Mouse (Mus musculus): ENCODE measurements around the gene Svop.

The Svop gene

DNA sequence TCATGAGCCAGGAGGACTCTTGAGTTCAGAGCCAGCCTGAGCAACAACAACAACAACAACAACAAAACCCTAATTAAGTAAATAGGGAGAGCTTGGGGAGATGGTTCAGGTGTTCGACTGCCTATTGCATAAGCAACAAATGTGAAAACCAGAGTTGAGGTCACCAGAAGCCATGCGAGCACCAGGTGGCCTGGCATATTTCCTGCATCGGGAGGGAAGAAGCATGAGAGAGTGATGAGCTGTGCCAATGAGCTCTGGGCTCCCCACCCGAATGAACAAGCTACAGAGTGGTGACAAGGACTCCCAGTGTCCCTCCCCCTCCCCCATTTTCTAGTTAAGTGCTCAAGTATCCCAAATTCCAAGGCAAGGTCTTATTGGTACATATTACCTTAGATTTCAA is 10.5 kb upstream of the Svop start:
- no peak for DNase-seq

DNA sequence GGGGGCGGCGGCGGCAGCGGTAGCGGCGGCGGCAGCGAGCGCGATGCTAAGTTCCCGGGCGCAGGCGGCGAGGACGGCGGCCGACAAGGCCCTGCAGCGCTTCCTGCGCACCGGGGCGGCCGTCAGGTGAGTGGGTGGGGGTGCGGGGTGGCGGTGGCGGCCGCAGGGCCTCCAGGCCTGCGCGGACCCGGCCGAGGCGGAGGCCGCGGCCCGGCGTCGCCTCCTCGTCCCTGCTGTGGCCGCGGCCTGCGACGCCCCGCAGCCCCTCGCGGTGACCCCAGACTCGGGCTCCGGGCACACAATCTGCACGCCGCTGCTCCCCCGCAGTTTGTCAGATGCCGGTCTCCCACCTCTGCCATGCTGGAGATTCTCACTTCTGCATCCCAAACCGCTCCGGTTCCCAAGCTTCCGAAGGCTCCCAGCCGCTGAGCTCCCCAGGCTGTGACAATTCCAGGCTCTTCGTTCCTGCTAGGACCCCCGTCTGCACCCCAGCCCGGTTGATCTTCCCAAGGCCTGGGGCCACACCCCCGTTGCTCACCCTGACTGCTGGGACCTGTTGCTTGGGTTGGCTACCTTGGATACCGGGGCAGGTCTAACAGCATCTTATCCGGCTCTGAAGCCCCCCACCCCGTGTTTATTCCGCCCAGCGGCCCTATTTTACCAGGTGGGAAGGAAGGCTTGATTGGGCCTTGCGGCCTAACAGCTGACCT is 9.2 kb upstream of the Svop start:
- DNase-seq = no peak

DNA sequence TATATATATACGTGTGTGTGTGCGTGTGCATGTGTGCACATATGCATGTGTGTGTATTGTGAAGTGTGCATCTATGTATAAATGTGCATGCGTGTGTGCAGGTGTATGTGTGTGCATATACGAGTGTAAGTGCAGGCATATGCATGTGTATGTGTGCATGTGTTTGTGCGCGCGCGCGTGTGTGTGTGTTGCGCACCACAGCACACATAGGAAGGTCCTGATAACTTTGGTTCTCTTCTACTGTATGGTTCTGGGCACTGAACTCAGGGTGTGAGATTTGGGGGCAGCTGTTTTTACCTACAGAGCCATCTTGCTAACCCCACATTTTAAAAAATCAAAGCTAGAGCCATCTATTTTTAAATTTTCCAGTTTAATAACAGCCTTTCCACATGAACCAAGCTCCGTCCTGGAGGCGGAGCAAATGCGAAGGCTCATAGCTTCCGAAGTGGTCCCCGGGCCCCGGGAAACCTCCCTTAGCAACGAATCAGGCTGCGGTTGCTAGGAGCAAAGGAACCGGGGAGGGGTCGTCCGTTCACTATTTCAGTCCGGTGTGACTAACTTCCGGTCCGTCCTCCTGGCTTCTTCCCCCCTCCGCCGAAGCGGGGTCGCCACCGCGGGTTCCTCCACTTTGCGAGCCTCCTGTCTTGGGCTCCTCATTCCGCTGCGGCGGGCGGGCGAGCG is 8.5 kb upstream of the Svop start:
- DNase-seq = peak; percentile 94

DNA sequence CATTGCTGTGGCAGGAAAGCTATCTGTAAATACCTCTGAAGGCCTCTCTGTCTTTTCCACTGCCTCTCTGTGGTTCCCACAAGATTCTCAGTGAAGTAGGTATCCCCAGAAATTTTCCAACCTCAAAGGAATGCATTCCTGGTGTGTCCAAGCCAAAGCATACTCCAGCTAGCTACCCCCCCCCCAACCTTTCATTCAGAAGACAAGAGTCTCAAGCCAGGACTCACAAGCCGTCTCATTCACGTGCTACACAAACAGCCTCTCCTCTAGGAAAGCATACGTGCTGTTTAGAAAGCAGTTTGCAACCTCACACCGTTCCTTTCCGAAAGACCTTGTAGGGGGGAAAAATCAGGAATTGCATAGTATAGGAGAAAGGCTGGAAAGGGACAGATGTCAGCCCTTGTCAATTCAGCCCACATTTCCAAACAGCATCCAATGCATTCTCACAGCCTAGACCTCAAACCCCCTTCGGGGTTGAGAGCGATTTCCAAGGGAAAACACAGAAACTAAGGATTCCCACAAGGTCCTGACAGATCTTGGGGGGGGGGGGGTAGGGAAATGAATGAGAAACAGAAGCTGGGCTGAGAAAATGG is 853 bp downstream of the Svop start:
- DNase-seq = no peak

DNA sequence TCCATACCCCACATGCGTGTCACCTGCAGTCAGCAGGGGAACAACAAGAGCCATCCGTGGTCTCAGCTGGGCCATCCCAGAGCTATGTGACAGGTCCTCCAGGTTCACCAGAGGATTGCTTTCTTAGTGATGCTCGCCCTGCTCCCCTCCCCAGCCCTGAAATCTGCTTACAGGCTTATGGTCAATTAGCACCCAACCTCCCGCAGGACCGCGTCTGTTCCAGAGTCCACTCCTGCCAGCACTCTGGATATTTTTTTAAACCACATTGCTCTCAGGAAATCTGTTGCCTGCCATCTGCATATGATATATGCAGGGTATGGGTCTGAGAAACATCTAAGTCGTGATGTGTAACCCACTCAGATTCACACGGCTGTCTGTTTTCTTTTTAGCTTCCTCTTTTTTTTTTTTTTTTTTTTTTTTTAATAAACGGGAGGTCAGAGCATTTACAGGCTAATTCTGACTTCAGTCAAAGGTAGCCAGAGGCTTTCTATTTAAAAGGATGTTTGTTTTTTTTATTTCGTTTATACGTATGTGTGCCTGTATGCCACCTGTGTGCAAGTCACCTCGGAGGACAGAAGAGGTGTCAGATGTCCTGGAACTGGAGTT is 3.4 kb downstream of the Svop start:
- DNase-seq = no peak

DNA sequence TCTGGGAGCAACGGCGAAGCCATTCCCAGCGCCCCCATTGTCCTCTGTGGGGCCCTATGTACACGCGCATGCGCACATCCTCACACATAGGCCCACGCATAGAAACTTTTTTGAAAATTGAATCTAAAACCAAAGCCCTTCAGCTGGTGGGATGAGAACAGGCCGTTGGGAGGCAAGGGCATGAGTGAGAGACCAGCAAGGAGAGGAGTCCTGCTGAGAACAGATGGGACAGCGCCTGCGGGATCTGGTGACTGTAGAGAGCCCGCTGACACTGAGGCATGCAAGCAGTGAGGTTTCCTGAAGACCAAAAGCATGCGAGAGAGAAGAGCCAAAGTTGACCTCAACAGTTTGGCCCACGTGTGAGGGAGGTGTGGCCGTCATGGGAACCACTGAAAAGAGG is 5.9 kb downstream of the Svop start:
- DNase-seq = no peak

DNA sequence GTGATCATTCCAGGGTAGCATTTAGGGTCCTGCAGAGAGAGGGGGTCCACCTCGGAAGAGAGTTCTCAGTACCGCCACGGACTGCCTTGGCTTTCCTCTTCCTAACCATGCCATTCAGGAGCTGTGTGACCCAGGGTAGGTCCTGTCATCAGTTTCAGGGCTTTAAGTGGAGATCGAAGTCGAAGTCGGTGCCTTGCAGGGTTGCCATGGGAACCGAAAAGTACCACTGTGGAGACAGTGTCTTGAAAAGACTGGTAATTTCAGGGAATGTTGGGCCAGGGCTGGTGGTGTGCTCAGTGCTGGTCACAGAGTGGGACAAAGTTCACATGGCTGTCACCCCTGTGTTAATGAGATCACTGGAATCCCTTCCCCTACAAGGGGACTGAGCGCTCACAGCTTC is 14.4 kb downstream of the Svop start:
- no peak for DNase-seq

DNA sequence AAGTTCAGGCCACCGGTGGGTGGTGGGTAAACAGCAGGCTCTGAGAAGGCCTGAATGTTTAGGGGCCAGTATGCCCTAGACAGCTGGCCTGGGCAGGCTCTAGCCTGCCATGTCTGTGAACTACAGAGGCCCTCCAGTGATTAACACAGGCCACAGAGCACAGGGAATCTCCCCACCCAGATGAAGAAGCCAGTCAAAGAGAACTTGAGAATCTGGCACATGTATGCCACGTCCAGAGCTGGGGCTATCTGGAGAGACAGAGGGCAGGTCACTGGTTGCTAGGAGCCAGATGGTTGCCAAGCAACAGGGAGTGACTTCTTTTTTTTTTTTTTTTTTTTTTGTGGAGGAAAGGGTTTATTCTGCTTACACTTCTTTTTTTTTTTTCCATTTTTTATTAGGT is 19.1 kb downstream of the Svop start:
- DNase-seq = no peak

DNA sequence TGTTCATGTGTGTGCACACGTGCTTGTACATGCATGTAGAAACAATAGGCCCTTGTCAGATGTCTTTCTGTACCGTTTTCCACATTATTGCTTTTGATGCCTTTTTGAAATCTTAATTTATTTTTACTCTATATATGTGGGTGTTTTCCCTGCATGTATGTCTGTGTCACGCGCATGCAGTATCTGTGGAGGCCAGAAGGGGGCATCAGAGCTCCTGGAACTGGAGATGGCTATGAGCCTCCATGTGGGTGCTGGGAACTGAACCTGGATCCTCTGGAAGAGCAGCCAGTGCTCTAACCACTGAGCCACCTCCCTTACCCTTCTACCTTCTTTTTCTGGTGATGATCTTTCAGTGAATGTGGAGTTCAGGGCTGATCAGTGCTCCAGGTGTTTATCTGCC is 20.5 kb downstream of the Svop start:
- no peak for DNase-seq

DNA sequence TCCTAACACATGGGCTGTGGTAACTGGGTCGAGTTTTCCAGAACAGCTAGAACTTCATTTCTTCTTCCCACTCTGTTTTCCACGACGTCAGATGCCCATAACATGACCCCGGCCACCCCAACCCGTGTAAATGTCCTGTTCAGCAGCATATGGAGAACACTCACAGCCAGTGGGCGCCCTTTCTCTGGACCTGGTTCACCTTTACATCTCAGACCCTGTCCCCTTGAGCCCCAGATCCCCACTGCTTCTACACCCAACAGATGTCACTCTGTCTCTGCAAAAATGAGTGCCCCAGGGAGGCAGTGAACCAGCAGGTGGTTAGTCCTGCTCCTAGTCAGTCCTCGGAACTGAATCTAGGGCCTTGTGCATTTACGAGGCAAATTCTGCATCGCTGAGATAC is 23.4 kb downstream of the Svop start:
- no peak for DNase-seq

DNA sequence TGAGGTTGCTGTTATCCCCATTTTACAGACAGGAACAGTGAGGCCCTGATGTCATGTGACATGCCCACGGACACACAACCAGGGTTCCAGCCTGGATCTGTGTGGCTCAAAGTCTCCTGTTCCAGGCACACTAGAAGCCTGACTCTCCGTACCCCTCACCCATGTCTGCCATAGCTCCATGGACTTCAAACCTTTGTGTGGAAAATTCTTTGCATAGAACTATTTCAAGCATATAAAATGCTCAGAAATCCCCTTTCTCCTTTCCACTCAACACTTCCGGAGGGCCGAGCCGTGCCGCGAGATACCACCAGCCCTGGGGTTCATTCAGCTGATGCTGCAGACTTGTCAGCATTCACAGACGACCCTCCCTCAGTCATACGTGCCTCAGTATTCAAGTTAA is 23.8 kb downstream of the Svop start:
- DNase-seq = no peak

DNA sequence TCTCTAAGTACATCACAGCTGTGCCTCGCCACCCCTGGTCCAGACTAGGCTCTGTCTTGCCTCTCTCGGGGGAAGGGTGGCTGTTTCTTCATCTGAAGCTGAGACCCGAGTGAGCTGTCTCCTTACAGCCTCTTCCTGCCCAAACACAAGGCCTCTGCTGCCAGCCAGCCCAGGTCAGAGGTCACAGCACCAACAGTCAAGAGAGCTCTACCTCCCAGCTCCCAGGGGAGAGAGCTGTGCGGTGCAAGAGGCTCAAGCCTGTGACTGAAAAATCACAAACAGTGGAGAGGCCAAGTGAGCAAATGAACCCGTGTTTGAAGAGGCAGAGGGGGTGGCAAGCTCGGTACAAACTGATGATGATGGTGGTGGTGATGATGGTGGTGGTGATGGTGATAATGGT is 24.8 kb downstream of the Svop start:
- no peak for DNase-seq

DNA sequence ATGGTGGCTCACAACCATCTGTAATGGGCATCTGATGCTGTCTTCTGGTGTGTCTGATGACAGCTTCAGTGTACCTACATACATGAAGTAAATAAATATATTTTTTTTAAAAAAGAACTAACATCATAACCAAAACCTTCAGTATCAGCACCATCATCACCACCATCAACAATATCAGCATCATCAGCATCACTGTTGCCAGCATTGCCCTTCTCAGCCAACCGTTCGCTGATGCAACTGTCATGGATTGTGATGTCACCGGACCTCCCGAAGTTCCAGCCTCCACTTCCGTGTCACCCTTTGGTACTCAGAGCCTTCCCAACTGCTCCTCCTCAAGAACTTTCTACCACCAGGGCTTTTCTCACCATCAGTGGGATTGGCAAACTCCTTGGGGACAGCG is 26.2 kb downstream of the Svop start, which contains the start of gene Usp30:
Gene Usp30, plus strand, starts transcription at position 301 of the 400 bp plus-strand sequence.
- no peak for DNase-seq

DNA sequence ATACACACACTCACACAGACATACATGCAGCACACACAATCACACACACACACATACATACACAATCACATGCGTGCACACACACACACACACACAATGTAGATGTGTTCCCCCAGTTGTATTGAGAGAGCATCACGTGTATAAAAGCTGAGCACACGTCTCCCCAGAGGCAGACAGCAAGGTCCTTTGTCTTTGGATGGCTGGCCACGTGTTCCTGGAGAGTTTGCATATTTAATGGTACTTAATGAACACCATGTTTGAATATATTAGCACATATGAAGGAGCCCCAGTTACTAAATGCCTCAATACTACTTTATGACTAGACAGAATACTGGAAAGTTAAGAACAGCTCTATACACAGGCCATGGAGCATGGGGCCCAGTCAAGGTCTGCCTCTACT is 27.4 kb downstream of the Svop start:
- no peak for DNase-seq

DNA sequence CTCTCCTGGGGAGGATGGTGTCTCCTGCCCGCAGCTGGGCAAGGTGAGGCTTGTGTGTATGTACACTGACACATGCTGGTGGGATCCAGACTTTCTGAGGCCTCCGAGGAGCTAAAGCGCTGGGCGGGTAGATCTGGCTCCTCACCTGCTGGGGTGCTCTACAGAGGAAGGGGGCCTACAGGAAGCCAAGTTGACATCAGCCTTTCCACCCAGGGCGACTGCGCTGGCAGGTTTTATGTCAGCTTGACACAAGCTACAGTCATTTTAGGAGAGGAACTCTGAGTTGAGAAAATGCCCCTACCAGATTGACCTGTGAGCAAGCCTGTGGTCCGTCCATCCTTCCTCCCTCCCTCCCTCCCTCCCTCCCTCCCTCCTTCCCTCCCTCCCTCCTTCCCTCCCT is 29.7 kb downstream of the Svop start:
- DNase-seq = no peak

DNA sequence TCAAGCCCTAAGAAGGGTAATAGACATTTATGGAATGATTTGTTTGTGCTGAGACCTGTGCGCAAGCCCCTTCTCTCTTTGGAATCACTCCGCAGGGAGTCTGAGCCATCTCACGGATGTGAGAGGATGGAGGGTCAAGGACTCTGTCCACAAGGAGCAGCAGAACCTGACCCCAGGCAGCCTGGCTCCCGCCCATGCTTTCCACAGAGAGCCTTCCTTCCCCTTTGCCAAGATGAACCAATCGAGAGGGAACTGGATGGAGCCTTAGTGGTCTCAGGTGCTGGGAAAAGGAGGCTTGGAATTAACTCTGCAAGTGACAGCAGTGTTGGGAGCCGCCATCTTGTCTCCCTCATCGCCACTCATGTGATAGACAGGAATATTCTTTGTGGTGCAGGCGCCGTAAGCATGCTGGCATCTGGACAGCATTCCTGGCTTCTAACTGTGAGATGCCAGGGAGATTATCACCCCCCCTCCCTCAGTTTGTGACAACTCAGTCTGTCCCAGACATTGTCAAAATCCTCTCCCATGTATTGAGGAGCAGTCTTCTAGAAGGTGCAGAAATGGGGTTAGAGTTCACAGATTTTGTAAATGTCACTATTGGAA is 34.1 kb downstream of the Svop start:
- DNase-seq = no peak

DNA sequence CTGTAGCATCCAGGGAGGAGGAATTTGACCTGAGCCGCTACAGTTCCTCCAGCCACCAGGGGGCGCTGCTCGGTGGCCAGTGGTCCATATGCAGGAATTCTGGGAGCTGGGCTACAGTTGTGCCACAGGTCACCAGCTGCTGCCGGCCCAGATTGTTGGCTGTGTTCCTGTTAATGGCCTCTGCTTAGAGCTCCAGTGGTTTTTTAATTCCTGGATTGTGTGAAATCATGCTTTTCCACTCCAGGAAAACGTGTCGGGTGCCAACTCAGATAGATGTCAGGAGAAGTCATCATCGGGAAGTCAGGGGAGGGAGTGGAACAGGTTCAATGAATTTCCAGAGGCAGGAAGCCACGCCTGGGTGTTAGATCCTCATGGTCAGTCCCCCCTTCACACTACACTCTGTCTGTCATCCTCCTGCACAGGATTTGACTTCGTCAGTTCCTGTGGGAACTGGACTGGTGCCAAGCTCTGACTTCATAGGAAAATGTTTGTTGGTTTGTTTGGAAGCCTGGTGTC is 39.1 kb downstream of the Svop start:
- peak; percentile 77 for DNase-seq

DNA sequence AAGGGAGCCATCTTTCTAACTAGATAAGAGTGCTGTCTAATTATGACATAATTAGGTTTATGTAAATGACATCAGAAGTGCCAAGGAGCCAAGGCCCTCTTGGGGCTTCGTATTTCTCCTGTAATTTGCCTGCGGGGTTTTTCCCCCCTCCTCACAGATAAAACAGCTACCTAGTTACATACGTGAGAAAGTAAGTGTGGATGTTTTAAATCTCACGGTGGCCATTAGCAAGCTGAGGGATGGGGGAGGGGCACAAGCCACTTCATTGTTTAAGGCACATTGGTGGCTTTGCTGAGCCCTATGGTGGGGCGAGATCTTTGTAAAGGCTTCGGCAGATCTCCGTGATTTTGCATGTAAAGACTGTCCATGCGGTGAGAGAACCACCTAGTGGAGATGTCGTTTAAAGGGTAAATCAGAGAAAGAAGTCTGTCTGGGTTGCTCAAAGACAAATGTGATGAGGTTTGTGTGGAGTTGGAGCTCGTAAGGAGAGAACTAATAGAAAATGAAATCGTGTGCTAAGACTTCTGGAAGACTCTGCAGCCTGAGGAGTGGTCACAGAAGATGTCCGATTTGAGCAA is 42.5 kb downstream of the Svop start:
- no peak for DNase-seq

DNA sequence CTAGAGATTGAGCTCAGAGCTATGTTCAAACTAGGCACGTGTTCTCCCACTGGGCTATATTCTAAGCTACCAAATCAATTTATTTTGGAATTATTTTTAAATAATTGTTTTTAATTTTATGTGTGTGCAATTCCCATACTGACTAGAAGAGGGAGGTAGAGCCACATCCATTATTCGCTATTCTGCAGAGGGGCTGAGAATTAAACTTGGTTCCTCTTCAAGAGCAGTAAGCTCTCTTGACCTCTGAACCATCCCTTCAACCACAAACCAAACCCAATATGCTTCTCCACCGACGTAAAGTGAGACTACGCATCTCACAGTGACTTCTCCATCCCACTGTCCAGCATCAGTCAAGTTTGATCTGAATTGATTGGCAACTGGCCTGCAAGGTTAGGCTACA is 44.2 kb downstream of the Svop start:
- DNase-seq = no peak

DNA sequence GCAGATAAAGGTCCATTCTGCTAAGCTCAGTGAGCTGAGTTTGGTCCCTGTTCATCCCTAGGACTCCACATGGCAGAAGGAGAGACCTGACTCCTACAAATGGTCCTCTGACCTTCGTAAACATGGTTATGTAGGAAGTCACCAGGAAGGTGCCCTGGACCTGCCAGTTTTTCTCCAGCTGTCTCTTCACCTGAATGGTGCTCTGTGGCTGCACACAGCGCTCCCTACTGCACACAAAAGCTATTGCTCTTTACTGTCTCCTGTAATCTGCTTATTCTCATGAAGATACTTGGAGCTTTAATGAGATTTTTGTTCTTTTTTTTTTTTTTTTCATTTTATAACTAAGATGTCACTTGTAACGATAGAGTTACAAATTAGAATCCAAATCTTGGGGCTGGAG is 44.8 kb downstream of the Svop start:
- DNase-seq = no peak

DNA sequence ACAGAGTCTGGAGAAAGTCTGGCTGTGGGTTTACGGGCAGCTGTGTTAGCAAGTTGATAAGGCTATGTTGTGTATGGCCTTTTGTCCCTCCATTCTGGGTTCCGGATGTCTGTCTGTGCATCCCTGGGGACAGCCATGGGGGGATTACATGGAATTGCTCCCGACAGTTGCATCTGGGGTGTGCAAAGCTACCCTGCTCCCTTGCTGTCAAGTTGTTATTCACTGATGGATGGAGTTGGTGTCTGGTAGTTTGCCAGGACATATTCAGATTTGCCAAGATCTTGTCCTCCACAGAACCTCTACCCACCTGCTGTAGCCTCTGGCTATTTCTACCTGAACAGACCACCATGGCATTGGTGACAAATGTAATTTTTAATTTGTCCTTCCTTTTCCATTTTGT is 45.2 kb downstream of the Svop start:
- DNase-seq = no peak

DNA sequence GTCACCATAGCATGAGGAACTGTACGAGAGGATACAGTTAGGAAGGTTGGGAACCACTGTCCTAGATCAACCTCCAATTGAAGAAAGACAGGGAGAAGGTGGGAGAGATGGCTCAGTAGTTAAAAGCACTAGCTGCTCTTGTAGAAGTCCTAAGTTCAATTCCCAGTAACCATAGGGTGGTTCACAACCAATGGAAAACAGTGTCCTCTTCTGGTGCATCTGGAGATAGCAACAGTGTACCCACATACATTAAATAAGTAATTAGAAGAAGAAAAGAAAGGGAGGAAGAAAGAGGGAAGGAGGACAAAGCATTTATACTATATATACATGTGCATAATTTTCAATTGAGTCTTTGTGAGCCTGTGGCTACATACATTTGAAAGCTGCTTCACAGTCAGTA is 46.2 kb downstream of the Svop start:
- DNase-seq = peak; percentile 20

DNA sequence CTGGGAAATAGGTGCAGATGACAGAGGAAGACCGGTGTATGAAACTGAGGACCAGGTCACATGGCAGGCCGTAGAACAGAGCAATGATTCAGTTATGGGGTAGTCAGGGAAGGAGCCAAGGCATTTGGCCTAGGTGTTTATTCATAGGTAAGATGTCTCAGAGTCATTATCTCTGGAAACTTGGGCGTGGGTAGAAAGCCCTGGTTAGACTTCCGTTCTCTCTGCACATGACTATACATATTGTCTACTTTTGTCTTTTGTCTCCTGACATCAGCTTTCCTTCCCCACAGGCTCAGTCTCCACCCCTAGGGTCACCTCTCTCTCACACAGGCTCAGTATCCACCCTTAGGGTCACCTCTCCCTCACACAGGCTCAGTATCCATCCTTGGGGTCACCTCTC is 47.6 kb downstream of the Svop start:
- DNase-seq = no peak

All from lung, postnatal 14 days (tissue).